Mouse (Mus musculus) adipocyte (in vitro differentiated cells): ENCODE data around the gene Olfr547.

Source experiments
- DNase-seq: peaks from one replicate; pipeline ENCODE4 v3.0.0-alpha.2; 2016; ENCODE audit warnings: low spot score

The Olfr547 gene

DNA sequence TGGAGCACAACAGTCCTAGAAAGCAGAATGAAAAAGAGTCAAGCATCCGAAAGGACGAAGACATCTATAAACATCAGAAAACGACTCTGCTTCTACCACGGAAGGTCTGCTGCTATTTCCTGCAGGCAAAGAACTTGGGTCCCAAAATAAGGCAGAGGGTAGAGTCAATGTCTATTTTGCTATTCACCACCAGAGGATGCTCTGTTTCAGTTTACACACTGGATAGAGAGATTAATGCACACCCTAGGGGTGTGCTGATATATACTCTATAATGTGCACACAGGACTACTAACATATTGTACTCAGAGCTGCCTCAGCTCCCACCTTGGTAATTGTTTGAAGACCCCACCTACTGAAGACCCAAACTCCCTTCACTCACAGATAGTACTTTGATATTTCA lies 31.7 kb downstream of the Olfr547 start:
- no peak for DNase-seq

DNA sequence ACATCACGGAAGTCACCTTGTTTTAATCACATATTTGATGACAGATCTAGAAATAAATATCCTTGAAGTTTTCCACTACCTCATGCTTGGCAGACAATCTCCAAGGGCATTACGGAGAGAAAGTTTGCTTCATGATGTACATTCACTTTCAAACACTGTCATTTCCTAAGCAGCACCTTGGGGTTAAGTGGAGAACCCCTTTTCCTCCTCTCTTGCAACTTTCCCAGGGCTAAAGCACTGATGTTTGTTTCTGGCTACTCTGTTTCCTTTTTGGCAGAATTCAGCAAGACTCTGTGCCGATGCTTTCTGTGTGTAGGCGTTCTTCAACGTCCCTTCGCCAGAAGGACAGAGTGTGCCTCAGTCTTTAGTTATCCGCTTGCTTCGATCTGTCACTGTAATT lies 36.6 kb downstream of the Olfr547 start, which contains the start of gene Olfr550:
Gene Olfr550 (plus strand): TSS at position 301 of the 400 bp plus-strand sequence.
- no peak for DNase-seq

DNA sequence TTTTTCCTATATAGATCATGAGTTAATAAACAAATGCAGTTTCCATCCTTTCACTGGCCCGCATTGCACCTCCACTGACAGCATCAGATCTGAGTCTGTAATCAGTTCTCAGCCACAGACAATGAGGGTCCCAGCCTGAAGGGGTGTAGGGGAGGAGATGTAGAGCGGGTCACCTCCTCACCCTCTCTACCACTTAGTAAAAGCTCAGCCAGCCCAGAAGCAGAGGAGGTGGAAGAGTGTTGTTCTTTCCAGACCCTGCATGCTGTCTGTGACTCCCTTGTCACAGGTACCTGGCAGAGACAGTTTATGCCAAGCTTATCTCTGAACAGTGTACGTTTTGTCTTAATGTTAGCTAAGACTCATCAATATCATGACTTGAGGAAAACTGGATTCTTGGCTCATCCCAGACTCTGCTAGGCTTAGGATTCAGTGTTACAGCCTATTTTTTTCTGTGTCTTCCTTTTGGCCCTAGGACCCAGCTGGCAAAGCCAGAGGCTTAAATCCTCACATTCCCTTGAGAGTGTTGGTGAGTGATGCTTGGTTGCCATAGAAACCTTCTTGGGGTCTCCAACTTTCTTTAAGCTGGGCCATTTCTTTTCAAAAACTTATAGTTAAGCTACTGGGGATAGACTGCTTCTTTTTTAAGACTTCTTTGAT lies 38.8 kb downstream of the Olfr547 start:
- DNase-seq, result no peak

DNA sequence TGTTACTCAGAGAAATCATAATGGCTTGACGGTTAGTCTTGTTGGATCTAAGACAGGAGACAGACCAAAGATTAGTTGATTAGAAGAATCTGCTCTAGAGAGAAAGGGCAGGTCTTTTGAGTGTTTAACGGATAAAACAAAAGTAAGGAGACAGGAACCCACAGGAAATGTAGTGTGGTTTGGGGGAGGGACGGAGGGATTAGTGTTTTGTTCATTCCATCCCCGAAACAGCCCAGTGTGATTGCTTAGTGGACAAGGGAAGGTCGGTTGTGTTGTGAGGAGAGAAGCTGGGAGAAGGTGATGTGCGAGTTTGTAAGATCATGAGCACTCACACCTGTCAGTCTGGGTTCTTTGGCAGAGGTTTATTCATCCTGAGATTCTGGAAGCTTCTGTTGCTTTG lies 41.4 kb downstream of the Olfr547 start:
- no peak for DNase-seq
